Mouse (Mus musculus): ENCODE measurements around the gene Ttk.

Ttk gene

DNA sequence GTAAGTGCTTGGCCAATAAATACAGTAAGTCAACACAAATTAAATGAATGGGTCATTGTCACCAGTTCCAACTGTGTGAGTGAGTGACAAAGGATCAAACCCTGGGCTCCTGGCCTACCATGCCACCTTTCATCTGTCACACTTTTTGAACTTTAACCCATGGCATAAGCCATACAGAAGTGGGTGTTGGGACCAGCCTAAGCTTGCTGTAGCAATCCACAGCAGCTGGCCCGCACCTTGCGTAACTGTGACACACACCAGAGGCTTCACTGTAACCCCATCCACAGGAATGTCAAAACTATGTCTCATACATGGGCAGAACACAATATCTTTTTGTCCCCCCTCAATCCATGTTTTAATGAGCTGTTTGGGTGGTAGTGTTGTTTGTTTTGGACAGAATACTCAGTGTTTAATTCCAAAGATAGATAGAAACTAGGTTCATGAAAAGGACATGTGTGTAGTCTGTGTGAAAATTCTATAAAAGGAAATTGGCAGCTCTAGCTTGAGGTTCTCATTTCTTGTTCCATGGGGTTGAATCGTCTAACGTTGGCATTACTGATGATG, 59.4 kb downstream of the Ttk start:
- DNase-seq (ENCODE audit: low spot score in 2 of 2), result peak in 1 of 2 experiments; percentile 19

DNA sequence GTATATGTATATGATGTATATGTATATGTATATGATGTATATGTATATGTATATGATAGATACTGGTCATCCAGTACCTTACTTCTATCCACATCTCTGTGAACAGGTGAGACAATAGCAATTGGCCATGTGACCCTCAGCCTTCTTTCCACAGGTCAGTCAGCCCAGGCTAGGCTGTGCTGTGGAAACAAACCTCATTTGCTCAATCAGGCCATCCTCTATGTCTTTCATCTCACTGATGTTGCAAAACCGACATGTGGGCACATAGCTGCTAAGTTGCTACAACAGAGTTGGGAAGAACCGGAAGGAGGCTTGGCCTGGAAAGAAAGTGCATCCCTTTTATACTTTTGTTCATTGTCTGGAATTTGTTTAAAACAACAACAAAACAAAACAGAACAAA, 67.6 kb downstream of the Ttk start:
- no peak for DNase-seq (ENCODE audit: low spot score in 2 of 2)

DNA sequence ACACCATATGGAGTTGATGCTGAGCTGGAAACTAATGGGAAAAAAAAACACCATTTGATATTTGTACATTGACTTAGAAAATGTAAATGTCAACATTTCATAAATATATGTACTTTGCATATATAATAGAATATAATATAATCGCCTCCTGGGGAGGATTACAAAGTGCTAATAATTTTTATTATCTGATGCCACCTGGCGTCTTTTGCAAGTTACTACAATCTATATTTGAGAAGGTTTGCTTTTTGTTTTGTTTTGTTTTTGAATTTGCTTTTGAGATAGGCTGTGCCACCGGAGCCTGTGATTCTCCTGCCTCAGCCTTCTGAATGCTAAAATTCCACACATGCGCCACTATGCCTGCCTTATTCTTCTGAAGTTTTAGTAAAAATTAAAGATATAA, 71.3 kb downstream of the Ttk start:
- no peak for DNase-seq (ENCODE audit: low spot score in 2 of 2)

DNA sequence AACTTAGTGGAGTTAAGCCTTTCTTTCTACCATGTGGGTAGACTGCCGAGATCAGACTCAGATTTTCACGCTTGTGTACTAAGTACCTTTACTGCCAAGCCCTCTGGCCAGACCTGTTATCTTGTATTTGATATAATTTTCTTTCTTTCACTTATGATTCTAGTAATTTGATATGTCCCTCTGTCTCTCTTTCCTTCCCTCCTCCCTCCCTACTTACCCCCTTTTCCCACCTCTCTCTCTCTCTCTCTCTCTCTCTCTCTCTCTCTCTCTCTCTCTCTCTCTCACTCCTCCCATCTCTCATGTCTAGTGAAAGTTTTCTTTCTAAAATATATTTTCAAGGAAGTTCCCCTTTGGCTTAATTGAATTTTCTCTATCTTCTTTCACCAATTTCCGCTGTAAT, 72.5 kb downstream of the Ttk start:
- DNase-seq (ENCODE audit: low spot score in 2 of 2), result no peak

DNA sequence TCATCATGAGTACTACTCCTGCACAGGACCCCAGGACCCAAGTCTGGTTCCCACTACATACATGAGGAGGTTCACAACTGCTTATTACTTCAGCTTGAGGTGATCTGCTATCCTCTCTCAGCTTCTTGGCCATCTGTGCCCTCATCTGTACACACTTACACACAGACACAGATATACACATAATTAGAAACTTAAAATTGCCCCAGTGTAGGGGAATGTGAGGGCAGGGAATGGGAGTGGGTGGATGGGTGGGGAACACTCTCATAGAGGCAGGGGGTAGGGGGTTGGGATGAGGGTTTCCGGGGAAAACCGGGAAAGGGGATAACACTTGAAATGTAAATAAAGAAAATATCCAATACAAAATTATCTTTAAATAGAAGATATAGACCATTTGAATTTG, 75.3 kb downstream of the Ttk start:
- DNase-seq (ENCODE audit: low spot score in 2 of 2), result no peak

DNA sequence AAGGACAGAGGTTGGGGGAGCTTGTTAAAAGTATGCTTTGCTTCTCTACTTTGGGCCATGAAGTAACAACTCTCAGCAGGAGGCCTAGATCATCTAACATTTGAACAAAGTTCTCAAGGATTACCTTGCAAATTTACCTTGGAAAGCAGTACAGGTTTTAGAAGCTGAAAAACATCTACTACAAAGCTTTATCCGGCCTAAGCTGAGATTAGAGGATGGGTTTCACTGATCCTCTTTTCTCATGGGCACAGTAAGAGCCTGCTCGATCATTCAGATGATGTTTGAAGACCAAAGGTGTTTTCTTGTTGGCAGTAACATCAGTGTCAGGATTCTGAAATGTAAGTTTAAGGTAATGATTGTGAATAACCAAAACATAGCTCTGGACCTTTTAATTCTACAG, 76.4 kb downstream of the Ttk start:
- no peak for DNase-seq (ENCODE audit: low spot score in 2 of 2)
